Mouse (Mus musculus): ENCODE results near the gene Lrrc61.
A peak's percentile ranks its signal among the peaks of the same experiment; 100 is the strongest.

The Lrrc61 gene

GRCm38 (mm10) chr6:48548314-48548713 is 6.3 kb upstream of the Lrrc61 start:
- DNase-seq: no peak

DNA sequence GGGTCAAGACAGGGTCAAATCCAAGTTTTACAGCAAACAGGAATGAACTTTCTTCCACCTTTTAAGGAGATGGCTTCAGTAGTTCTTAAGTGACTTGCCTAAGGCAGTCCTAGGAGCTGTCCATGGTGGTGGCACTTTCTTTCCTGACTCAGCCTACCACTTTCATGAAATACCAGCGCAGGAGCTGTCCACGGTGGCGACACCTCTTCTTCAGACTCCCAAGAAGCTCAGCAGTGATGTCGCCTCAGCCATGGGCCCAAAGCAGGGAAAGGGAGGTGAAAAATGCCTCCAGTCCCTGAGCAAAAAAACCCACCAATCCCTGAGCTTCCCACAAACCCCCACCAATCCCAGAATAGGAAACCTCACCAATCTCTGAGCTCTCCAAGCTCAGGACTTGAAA is 1.7 kb upstream of the Lrrc61 start:
- DNase-seq: no peak

DNA sequence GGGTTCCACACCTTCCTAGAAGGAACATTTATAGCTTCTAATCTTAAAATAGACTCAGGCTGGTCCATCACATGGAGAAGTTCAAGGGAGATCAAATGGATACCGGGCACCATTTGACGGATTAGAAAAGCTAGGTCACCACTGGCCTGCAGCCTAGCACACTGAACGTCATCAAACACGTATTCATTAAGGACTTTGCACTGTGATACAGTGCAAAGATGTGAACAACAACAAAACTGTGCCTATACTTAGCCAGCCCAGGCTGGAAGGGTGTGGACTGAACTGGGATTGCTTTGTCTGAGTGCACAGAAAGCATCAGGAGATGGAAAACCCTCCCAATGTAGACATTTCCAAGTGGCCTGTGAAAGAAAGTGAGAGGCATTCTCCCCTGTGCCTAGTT is 777 bp upstream of the Lrrc61 start:
- DNase-seq: no peak

GRCm38 (mm10) chr6:48555104-48555890 is 701 bp downstream of the Lrrc61 start:
- peak; percentile 78 for DNase-seq

GRCm38 (mm10) chr6:48555956-48556355 is 1.4 kb downstream of the Lrrc61 start:
- no peak for DNase-seq

GRCm38 (mm10) chr6:48565693-48566310 is 11.2 kb downstream of the Lrrc61 start:
- DNase-seq: no peak

DNA sequence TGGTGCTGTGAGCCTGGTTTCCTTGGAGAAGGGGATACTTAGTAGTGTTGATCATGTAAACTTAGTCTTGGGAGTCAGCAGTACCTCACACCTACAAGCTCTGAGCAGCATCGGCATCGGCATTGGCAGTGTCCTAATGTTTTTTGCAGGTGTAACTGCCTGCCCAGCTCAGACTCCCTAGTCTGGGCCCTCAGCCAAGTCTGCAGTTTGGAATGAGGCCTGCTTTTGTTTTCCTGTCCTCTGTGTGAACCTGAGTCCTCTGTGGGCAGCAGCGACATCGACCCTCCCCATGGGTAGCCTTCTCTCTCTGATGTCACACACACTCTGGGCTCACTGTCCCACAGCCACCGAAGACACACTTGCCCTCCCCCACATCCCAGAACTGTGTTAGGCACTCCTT is 11.7 kb downstream of the Lrrc61 start:
- peak; percentile 91 for DNase-seq

DNA sequence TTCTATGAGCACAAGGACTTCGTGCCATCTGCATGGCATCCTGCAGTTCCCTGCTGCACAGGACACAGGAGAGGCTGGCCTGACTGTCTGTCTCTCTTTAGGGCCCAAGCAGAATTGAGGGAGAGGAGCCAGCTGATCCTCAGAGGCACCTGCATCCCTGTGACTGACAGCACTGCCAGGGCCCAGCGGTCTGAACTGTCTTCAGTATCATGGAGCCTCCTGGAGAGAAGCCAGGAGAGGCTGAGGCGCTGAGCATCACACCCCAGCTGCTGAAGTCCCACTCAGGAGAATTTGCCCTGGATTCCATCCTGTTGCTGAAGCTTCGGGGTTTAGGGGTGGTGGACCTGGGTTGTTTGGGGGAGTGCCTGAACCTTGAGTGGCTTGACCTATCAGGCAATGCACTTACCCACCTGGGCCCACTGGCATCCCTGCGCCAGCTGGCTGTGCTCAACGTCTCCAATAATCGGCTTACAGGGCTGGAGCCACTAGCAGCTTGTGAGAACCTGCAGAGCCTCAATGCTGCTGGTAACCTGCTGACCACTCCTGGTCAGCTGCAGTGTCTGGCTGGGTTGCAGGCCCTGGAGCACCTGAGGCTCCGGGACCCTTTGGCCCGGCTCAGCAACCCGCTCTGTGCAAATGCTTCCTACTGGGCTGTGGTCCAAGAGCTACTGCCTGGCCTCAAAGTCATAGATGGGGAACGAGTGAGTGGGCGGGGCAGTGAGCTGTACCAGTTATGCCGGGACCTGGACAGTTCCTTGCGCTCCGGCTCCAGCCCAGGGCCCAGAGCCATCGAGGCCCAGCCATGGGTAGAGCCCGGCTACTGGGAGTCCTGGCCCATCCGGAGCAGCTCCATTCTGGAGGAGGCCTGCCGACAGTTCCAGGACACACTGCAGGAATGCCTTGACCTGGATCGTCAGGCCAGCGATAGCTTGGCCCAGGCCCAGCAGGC is 13.7 kb downstream of the Lrrc61 start:
- peak; percentile 85 for DNase-seq

GRCm38 (mm10) chr6:48569065-48569807 is 14.6 kb downstream of the Lrrc61 start:
- no peak for DNase-seq

GRCm38 (mm10) chr6:48572014-48572413 is 17.4 kb downstream of the Lrrc61 start:
- DNase-seq: no peak

DNA sequence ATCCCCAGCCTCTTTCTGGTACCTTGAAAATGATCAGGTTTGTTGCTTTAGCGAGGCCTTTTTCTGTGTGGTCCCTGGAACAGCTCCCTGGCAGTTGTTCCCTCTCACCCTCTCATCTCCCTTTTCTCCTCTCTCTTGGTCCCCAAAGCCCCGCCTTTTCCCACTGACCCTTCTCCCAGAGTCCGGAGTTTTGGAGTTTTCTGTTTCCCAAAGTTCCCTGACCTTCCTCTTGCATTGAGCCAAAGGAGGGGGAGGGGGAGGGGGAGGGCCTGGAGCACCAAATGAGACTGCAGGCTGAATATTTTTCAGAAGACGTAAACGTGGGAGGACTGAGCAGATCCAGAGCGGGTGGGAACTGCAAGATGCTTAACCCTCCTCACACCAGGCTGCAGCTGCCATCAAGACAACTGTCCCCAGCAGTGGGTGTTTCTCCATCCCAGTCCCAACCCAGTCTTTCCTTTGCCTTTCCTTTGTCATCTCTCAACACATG is 18.0 kb downstream of the Lrrc61 start, which contains the start of gene Rarres2:
Rarres2 (minus strand) TSS at position 218 of the 490 bp plus-strand sequence.
- peak; percentile 73 for DNase-seq

DNA sequence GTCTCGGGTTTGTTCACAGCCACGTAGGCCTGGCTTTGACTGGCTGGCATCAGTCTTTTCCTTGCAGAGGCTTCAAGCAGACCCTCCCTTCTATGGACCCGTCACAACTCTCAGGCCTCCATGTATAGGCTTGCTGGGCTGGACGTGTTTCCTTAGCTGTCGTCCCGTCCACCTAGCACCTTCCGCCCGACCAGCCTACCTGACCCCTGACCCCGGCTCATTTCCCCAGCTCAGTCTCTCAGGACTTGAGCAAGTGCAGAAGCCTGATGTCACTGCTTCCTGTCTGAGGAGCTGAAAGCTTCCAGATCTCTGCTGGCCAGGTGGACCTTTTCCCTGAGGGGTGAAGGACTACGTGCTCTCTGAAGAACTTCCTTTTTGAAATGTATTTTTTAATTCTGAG is 18.7 kb downstream of the Lrrc61 start:
- DNase-seq: peak; percentile 58

DNA sequence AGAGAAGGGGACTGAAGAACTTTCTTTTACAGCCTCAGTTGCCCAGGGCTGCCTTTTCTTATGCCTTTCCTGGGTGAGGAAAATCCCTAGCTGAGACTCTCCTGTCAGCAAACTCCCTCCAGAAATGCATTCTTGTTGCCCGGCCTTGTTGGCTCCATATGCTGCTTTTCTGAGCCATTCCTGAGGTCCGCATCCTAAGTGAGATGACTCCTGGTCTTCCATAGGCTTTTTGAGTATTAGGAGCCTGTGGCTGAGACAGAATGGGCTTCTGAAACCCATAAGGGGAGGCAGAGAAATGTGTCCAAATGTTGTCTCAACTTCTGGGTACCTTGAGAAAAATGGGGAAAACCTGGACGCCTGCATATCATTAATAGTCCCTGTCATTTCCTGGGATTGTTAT is 19.4 kb downstream of the Lrrc61 start:
- DNase-seq: no peak

- DNase-seq: no peak
Observed at GRCm38 (mm10) chr6:48578736-48579135, 24.1 kb downstream of the Lrrc61 start.

GRCm38 (mm10) chr6:48579215-48579648 is 24.6 kb downstream of the Lrrc61 start:
- DNase-seq: no peak

- no peak for DNase-seq
Observed at GRCm38 (mm10) chr6:48581257-48581656, 26.7 kb downstream of the Lrrc61 start.

GRCm38 (mm10) chr6:48582037-48582436 is 27.4 kb downstream of the Lrrc61 start:
- peak; percentile 59 for DNase-seq

GRCm38 (mm10) chr6:48589194-48589750 is 34.7 kb downstream of the Lrrc61 start, which contains the start of gene Gm45021:
TSS of gene Gm45021 (plus strand) at chr6:48589610.
- no peak for DNase-seq

DNA sequence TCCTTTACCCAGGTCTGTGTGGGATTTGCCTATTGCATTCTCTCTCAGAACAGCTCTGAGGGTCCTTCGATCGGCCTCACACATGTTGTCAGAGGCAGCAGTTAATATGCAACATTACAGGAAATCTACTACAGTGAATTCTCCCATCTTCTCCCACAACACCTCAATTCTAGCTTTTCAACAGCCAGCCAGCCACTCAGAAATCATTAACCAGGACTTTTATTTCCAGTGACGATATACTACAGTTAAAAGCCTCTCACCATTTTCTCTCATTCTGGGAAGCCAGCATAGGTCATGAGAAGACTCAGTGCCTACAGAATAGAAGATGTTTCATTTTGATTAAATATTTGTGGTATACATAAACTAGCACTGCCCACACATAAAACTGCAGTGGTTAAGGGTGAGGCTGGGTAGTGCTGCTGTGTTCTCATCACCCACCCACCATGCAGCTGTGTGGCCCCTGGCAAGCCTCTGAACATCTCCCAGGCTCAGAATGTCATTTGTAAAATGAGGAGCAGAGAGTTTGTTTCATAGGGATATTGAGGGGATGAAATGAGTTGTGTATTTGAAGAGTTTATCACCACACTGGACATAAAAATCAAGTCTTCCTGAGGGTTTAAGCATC is 36.7 kb downstream of the Lrrc61 start:
- DNase-seq: peak; percentile 32

- no peak for DNase-seq
Observed at GRCm38 (mm10) chr6:48591871-48592270, 37.3 kb downstream of the Lrrc61 start.
